Mouse (Mus musculus) lung, adult 2 months (tissue): ENCODE results near the gene Snx9.

Experiments used
- CTCF ChIP-seq: fragments of 200-500 bp; IDR thresholded peaks from 2 replicates; pipeline ENCODE4 v1.5.1; 2011; ENCODE audit warnings: mild to moderate bottlenecking, low read length, control low read depth; ENCODE audit not compliant: insufficient read depth
- POLR2A ChIP-seq: fragments of 200-500 bp; IDR thresholded peaks from 2 replicates; pipeline ENCODE4 v1.6.1; 2011; ENCODE audit warnings: low read depth, mild to moderate bottlenecking, control low read depth, low read length, borderline replicate concordance; ENCODE audit errors: extremely low read depth

GRCm38 (mm10) chr17:5963766-5964165 lies 122.6 kb downstream of the Snx9 start:
- TF ChIP-seq CTCF (no peak), POLR2A (no peak)
